Mouse (Mus musculus): Measurements from ENCODE around the gene Gm17604. TPM values are rescaled to one million over a fixed set of nuclear protein-coding genes. Genes with fewer than 3 reads are reported as not detected.
A peak's percentile ranks its signal among the peaks of the same experiment; 100 is the strongest.

Gene Gm17604
- total RNA-seq (2022): not detected

GRCm38 (mm10) chrX:165004779-165005324, at the start of gene Gm17604:
TSS of gene Gm17604 (minus strand) at chrX:165004829.
- DNase-seq: no peak

GRCm38 (mm10) chrX:165049929-165050328, 45.3 kb upstream of the Gm17604 start:
- DNase-seq: no peak

GRCm38 (mm10) chrX:165003141-165003540, 1.5 kb downstream of the Gm17604 start:
- DNase-seq: no peak

DNA sequence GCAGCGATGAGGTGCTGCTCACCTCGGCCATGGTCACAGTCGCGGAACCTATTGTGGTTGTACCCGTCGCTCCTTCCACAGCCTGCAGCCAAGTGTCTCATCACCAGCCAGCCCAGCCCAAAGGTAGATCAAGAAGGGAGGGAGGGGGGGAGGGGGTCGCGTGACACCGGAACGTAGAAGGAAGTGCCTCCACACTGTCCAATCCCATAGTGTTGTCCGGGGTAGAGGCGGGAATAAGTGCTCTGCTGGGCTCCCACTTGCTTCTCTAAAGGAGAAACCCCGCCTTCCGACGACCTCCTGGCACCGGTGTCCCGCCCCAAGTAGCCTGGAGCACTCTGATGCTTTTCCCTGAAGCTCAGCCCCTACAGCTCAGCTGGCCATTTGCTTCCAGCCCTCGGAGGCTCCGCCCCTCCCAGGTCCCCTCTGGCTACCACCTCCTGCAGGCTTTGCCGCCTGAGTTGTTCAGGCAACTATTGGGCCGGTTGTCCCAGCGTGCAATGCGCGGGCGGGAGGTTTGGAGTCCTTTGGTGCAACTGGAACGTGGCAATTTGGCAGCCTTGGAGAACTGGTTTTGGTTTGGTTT, 24.3 kb downstream of the Gm17604 start, which contains the start of the genes Mospd2 and Fancb:
Gene Mospd2, minus strand, starts transcription at position 183 of the 583 bp plus-strand sequence.
Gene Fancb, plus strand, starts transcription at position 400 of the 583 bp plus-strand sequence.
- peak; percentile 91 for DNase-seq

DNA sequence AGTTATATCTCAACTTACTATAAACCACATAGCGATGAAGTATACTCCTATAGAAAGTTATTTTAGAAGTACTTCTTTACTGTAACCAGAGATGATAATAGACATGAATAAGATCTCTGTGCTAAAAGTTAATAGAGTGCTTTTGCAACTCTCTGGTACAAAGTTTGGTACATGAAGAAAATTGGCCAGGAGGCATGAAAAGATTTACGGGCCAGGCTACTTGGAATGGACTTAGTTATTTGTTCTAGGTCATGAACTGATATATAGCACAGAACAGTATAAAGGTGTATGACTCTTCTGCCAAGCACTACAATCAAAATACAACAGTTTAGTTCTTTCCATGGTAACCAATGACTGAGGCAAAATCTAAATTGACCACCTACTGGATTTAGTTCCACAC, 25.8 kb downstream of the Gm17604 start:
- DNase-seq: no peak

GRCm38 (mm10) chrX:164971206-164971605, 33.4 kb downstream of the Gm17604 start:
- DNase-seq: no peak

- DNase-seq: no peak
These were observed 38.7 kb downstream of the Gm17604 start for GRCm38 (mm10) chrX:164965750-164966448.

Other genes with a start within 250 kb of the Gm17604 start
- gene Mospd2, start 24.5 kb downstream of the Gm17604 start, total RNA-seq (2022): 10 to 100 TPM; 26.1 to 38.0 (median 30.6) TPM
- gene Fancb, start 24.2 kb downstream of the Gm17604 start, total RNA-seq (2022): 1 to 10 TPM in 3 of 4 experiments, under 1 TPM in 1; 0.83 to 1.7 (median 1.4) TPM